Mouse (Mus musculus) left cerebral cortex, postnatal 25 days (tissue): Measurements from ENCODE around the gene Sec22a. TPM values are rescaled to one million over a fixed set of nuclear protein-coding genes. Genes with fewer than 3 reads are reported as not detected.

Experiments
- DNase-seq, 2 experiments: peaks; one replicate each; pipeline ENCODE4 v3.0.0; 2022; ENCODE audit warnings: low spot score in 2 of 2, mixed read lengths in 1 of 2
- intact Hi-C: fragments of 180-260 bp; cut with DNase I; formaldehyde crosslinking; loops from one replicate; pipeline ENCODE4 v1.15.1; 2025
- total RNA-seq, 2 experiments: library from RNA; stranded (reverse); gene quantifications; 2 replicates each; pipeline ENCODE4 v1.2.3; 2021

Sec22a gene
- total RNA-seq, 2 experiments from 2014 or later, result 15.7 to 15.8 TPM

- no peak for DNase-seq
- intact Hi-C loops, result loop anchor here (5.0 to 10.0 kb wide), 2 partner anchors 310 to 628 kb away; no protein-coding TSS in a partner anchor
These were observed 46.9 kb downstream of the Sec22a start for GRCm38 (mm10) chr16:35316856-35317264.

DNA sequence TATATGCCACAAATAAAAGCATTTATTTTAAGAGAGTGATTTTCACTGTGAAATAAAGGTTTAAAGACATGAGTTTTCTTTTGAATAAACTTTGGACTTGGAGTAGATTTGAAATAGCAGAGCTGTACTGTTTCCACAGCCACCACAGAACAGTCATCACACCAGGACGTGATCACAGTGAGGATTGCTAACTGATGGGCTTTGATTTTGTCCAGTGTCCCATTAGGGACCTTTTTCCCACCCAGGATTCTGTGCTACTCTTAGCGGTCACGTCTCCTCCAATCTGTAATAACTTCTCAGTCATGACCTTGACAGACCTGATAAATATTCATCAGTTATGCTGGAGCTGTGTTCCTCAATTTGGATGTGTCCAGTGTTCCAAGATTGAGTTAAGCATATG lies 48.2 kb downstream of the Sec22a start:
- intact Hi-C loops, result loop anchor here (5.0 to 10.0 kb wide), 2 partner anchors 312 to 629 kb away; no protein-coding TSS in a partner anchor
- no peak for DNase-seq

GRCm38 (mm10) chr16:35311586-35311985 lies 52.1 kb downstream of the Sec22a start:
- peak in 1 of 2 experiments; percentile 14 for DNase-seq
- intact Hi-C loops, result loop anchor here (10.0 kb wide), 1 partner anchor 633 kb away; no protein-coding TSS in a partner anchor

DNA sequence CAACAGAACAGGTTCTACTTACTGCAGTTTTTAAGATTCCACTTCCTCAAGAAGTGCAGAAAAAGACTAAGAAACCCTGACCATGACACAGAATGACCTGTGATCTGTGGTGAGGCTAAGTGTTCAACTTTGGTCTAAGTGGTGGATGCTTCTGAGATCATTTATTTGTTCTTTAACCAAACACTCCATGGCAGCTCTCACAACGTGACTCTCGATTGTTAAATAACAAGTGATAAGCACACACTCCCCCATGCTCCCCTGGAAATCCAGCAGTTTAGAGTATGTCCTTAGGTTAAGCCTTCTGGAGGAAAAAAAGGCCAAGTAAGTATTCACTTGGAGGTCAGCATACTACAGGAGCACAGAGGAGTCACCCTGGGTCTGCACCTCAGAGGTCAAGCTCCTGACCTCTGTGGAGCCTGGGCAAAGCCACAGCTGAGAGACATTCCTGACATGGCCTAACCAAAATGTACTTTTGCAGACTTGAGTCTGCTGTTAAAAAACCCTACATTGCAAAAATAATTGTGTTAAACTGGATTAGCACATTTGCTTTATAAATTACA lies 53.1 kb downstream of the Sec22a start:
- intact Hi-C loops, result loop anchor here (10.0 kb wide), 1 partner anchor 634 kb away; no protein-coding TSS in a partner anchor
- no peak for DNase-seq

- intact Hi-C loops, result loop anchor here (10.0 kb wide), 1 partner anchor 635 kb away; no protein-coding TSS in a partner anchor
These were observed 54.1 kb downstream of the Sec22a start for GRCm38 (mm10) chr16:35309634-35310033.

DNA sequence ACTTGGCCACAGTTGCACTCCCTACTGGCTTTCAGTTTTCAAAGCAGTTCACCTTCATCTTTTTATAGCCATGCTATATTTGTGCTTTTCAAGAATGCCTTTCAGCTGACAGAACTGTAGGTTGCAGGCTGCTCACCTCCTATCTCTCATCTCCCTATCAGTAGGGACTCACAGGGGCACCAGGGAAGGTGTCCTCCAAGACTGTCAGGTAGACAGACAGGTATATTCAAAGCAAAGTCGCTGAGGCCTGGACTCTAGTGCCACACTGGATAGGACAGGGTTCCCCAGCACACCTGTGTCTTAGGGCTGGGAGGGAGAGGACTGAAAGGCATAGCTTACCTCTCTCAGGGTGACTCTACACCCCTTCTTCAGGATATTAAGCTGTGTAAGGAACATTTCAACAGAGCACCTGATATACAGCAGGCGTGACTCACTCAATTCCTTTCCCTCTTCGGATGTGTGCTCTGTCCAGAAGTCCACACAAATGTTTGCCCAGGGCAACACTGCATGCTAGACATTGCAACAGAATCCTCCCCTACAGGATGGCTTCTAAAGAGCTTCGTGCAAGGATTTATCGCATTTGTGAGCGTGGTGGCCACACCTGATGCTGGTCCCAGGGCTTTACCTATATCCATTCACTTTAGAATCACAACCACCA lies 55.1 kb downstream of the Sec22a start:
- intact Hi-C loops, result no loop called here
- DNase-seq, result no peak

More at GRCm38 (mm10) chr16:35309634-35310033, 54.1 kb downstream of the Sec22a start:
- no peak for DNase-seq

DNA sequence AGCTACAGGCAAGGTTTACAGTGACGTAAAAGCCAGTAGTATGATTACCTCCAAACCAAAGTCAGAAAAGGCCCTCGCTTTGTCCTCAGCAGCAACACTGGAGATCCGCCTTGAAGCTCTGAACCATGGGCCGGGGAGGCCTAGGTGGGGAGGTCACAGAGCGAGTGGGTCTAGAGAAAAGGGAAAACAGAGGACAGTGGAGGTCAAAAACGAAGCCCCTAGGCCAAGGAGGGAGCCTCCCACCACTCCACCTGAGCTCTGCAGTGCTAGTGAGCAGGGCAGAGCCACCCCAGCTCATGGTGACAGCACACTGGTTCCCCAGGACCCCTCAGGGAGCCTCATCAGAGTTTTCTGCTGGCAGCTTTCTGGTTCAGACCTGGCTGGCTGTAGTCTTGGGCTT lies 55.7 kb downstream of the Sec22a start:
- intact Hi-C loops, result no loop called here
- DNase-seq, result no peak

- DNase-seq, result no peak
- intact Hi-C loops, result no loop called here
These were observed 56.4 kb downstream of the Sec22a start for GRCm38 (mm10) chr16:35307331-35307730.

DNA sequence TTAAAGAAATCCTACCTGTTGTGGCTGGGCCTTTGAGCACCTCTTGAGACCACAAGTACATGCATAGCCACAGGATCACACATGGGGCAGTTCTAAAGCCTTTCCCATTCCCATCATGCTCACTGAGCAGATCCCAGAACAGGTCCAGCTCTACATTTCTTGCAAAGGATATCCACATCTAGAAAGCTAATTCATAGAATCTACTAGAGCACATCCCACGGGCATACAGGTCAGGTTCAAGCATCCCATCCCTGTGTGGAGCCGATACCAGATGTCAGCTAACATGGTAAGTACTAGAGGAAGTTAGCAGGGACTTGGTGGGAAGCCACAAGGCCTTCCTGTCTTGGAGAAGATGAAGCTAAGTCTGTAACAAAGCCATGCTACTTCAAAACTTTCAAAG lies 57.1 kb downstream of the Sec22a start:
- DNase-seq, result no peak
- intact Hi-C loops, result no loop called here

GRCm38 (mm10) chr16:35305226-35305625 lies 58.5 kb downstream of the Sec22a start:
- DNase-seq, result no peak
- intact Hi-C loops, result no loop called here

- intact Hi-C loops, result no loop called here
- DNase-seq, result no peak
These were observed 59.3 kb downstream of the Sec22a start for GRCm38 (mm10) chr16:35304416-35304815.

GRCm38 (mm10) chr16:35303721-35304120 lies 60.0 kb downstream of the Sec22a start:
- intact Hi-C loops, result no loop called here
- DNase-seq, result no peak

GRCm38 (mm10) chr16:35302441-35303280 lies 61.1 kb downstream of the Sec22a start:
- intact Hi-C loops, result no loop called here
- DNase-seq, result no peak

DNA sequence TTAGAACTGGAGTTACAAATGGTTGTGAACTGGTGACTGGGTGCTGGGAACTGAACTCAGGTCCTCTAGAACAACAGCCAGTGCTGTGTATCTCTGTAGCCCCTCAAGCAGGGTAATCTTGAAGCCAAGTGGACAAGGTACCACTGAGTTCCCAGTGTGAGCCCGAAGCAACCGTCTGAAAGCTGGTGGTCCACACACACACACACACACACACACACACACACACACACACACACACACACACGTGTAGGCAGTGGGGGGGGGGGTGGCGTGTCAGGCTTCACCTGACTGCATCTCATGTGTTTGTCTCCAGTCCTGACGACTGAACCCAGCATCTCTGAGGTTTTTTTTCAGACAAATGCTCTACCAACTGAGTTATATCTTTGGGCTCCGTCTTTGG lies 63.6 kb downstream of the Sec22a start:
- DNase-seq, result no peak
- intact Hi-C loops, result no loop called here

DNA sequence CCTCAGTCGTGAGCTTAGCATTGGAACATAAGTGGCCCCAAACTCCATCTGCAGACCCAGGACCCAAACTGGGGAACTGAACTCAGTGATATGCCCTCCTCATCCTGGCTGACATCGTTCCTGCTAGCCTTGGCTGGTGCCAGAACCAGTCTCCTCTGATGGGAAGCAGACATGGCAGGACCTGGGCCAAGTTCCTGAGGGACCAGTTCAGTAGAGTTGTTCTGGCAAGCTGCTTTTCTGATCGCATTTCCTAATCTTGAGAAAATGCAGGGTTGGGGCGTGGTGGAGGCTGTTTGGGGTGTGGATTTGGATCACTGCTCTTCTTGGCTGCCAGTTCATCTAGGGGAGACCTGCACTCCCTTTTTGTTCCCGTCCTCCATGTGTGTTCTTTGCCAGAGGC lies 65.9 kb downstream of the Sec22a start:
- DNase-seq, result no peak
- intact Hi-C loops, result no loop called here

GRCm38 (mm10) chr16:35287244-35287643 lies 76.5 kb downstream of the Sec22a start:
- intact Hi-C loops, result no loop called here

GRCm38 (mm10) chr16:35285821-35286220 lies 77.9 kb downstream of the Sec22a start:
- intact Hi-C loops, result no loop called here
- no peak for DNase-seq

More at GRCm38 (mm10) chr16:35287244-35287643, 76.5 kb downstream of the Sec22a start:
- no peak for DNase-seq

GRCm38 (mm10) chr16:35282456-35282855 lies 81.3 kb downstream of the Sec22a start:
- no peak for DNase-seq
- intact Hi-C loops, result no loop called here

DNA sequence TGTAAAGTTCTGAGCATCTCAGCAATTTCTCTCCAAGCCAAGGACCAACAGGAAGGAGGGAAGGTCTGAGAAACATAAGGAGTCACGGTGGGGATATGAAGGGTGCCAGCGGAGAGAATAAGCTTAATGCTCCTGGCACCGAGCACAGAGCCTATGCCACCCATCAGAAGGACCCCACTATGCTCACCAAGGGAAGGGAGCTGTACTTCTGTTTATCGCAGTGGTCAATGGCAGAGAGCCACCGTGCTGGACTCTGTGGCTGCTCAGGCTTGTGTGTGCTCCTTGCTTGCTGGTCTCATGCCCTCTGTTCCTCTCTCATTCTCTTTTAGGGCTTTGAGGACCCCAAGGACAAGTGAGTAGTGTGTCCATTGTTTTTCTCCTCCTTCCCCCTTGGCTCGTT lies 85.6 kb downstream of the Sec22a start:
- no peak for DNase-seq
- intact Hi-C loops, result no loop called here

GRCm38 (mm10) chr16:35272417-35272816 lies 91.3 kb downstream of the Sec22a start:
- DNase-seq, result no peak
- intact Hi-C loops, result no loop called here
